32 mouse cellular contexts compared by ENCODE assay signal in the genomic region with DNA sequence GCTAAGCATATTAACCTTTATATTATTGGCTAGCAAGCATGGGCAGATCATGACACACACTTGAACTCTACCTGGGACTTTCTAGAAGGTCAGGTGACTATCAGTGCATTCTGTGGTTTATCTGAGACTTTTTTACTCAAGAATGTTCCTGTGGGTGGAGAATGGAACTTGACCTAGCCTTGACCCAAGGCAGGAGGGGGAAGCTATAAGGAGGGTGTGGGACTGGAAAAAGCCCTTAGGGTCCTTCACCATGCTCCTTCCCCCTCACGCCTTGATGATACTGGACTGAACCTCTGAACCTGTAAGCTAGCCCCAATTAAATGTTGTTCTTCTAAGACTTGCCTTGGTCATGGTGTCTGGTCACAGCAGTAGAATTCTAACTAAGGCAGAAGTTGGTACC. TPM values are rescaled to one million over a fixed set of nuclear protein-coding genes. Genes with fewer than 3 reads are reported as not detected.
"Had no signal": no experiment of that assay in that cellular context is flagged by ENCODE, and none has a peak within 500 bp of the region (broad histone marks: within the 10 kb centered on the region; RNA-seq: fewer than 3 reads in every experiment).

No protein-coding gene starts in this region.

- H3K9me3 ChIP-seq: heart, embryonic 10.5 days; heart, embryonic 12.5 days; hindbrain, embryonic 10.5 days; hindbrain, embryonic 12.5 days; kidney, embryonic 15.5 days; limb, embryonic 13.5 days; limb, embryonic 15.5 days; liver, embryonic 12.5 days had no signal

- DNase-seq: gastrocnemius, adult 2 months; gastrocnemius, postnatal 10 days; gastrocnemius, postnatal 25 days; heart, adult 18-20 months; heart, postnatal 10 days; heart, postnatal 4 days; kidney, adult 11 months; kidney, adult 2 months; kidney, adult 9 months; kidney, postnatal 14 days; kidney, postnatal 36 days; layer of hippocampus, adult 9-11 months; layer of hippocampus, postnatal 36 days; left cerebral cortex, postnatal 4 days had no signal

- H3K4me3 ChIP-seq: gastrocnemius, adult 2 months; heart, embryonic 10.5 days; heart, embryonic 12.5 days; hindbrain, embryonic 10.5 days; hindbrain, embryonic 12.5 days; kidney, embryonic 15.5 days; limb, embryonic 13.5 days; limb, embryonic 15.5 days; liver, embryonic 12.5 days had no signal

- H3K4me1 ChIP-seq: heart, embryonic 10.5 days; heart, embryonic 12.5 days; limb, embryonic 13.5 days had no signal

- H3K27me3 ChIP-seq: heart, embryonic 12.5 days; hindbrain, embryonic 12.5 days; kidney, embryonic 15.5 days; limb, embryonic 13.5 days; limb, embryonic 15.5 days had no signal

- H3K9ac ChIP-seq: heart, embryonic 12.5 days; hindbrain, embryonic 12.5 days; hindbrain, embryonic 14.5 days; kidney, embryonic 15.5 days; limb, embryonic 13.5 days; limb, embryonic 15.5 days; liver, embryonic 12.5 days; liver, embryonic 14.5 days had no signal

- H3K36me3 ChIP-seq: heart, embryonic 10.5 days; heart, embryonic 12.5 days; hindbrain, embryonic 10.5 days; hindbrain, embryonic 12.5 days; kidney, embryonic 15.5 days; limb, embryonic 13.5 days; limb, embryonic 15.5 days; liver, embryonic 12.5 days had no signal

- H3K4me2 ChIP-seq: heart, embryonic 12.5 days; hindbrain, embryonic 12.5 days; hindbrain, embryonic 14.5 days; kidney, embryonic 15.5 days; limb, embryonic 13.5 days; limb, embryonic 15.5 days; liver, embryonic 12.5 days had no signal

- H3K27ac ChIP-seq: gastrocnemius, adult 2 months; heart, embryonic 10.5 days; hindbrain, embryonic 10.5 days; hindbrain, embryonic 12.5 days; hindbrain, embryonic 14.5 days; kidney, embryonic 15.5 days; kidney, postnatal 0 days; limb, embryonic 13.5 days; limb, embryonic 15.5 days; liver, embryonic 12.5 days; liver, embryonic 14.5 days had no signal

RNA-seq across cellular contexts. Expression of a gene that starts 5.8 kb away (rescaled TPM):
- total RNA-seq: gastrocnemius, adult 2 months; layer of hippocampus, adult 18-20 months had no signal

RNA-seq across cellular contexts. Expression of a gene that starts 36.7 kb away (rescaled TPM):
- total RNA-seq: gastrocnemius, adult 2 months; gastrocnemius, postnatal 10 days; gastrocnemius, postnatal 25 days; gastrocnemius, postnatal 4 days; heart, adult 18-20 months; heart, adult 8-10 months; heart, postnatal 25 days; heart, postnatal 4 days; liver, adult 2 months had no signal
- polyA plus RNA-seq: heart, embryonic 10.5 days; heart, embryonic 12.5 days; heart, embryonic 14.5 days; limb, embryonic 11.5 days; limb, embryonic 13.5 days; limb, embryonic 15.5 days; liver, adult 2 months; liver, embryonic 12.5 days had no signal
